ENCODE assay signal across 8 mouse cellular contexts in genomic region chr10:127956168-127956816, GRCm38 (mm10). TPM values are rescaled to one million over a fixed set of nuclear protein-coding genes. Genes with fewer than 3 reads are reported as not detected.
DNase-seq lines count a peak whose midpoint lies in the region; ATAC-seq and TF ChIP-seq lines count a peak whose summit lies in the region.

No protein-coding gene starts in this region.

- 45% methylated on average over 16 of the region's 16 CpGs for WGBS in liver, embryonic 14.5 days (ENCODE audit: insufficient replicate concordance)

- H3K4me3 ChIP-seq in liver, embryonic 14.5 days (ENCODE audit: insufficient read depth in 1 of 2, low read depth in 2 of 2, low read length in 2 of 2), result no peak overlapping the region

- ATAC-seq in liver, embryonic 14.5 days (ENCODE audit: insufficient read depth), result no peak

- no peak for TF ChIP-seq EP300 in liver, embryonic 14.5 days (IDR thresholded peaks at IDR 0.05; ENCODE audit: low read depth)

- H3K9ac ChIP-seq in liver, embryonic 14.5 days (replicated peaks), result no peak overlapping the region

- H3K27ac ChIP-seq in liver, embryonic 14.5 days, result no peak overlapping the region

- peak; percentile 61 for DNase-seq in 416B (ENCODE audit: low read depth)
- peak; percentile 20 for DNase-seq in Muller cell, postnatal 12 days (ENCODE audit: inconsistent ontology term)
- peak; percentile 92 to 96 for DNase-seq in cerebellum, postnatal 10 days
- peak; percentile 24 for DNase-seq in gastrocnemius, postnatal 25 days
- peak; percentile 54 to 93 for DNase-seq in kidney, postnatal 36 days
- peak in 1 of 3 experiments; percentile 43 for DNase-seq in liver, embryonic 14.5 days (ENCODE audit: low read depth in 3 of 3, low spot score in 3 of 3)
- DNase-seq in retina, embryonic 14.5 days (ENCODE audit: low spot score), result peak; percentile 82
- DNase-seq in thymus, postnatal 25 days, result peak; percentile 64

- TF ChIP-seq CTCF in liver, embryonic 14.5 days (IDR thresholded peaks at IDR 0.05; ENCODE audit: low read depth), result peak; percentile 77

- no peaks in the 10 kb centered on the region for H3K36me3 ChIP-seq in liver, embryonic 14.5 days (replicated peaks; ENCODE audit: control insufficient read depth, insufficient read depth, low read depth)

- H3K27me3 ChIP-seq in liver, embryonic 14.5 days (ENCODE audit: control insufficient read depth, insufficient read depth, low read length), result no peaks in the 10 kb centered on the region

- H3K4me1 ChIP-seq in liver, embryonic 14.5 days (replicated peaks; ENCODE audit: control insufficient read depth in 2 of 2, insufficient read depth in 2 of 2, low read length in 1 of 2), result peaks cover 0 to 2% of the 10 kb centered on the region in 2 experiments; a peak in 1 of 4 replicates

- H3K9me3 ChIP-seq in liver, embryonic 14.5 days (ENCODE audit: control insufficient read depth, low read length), result no peaks in the 10 kb centered on the region

- H3K4me2 ChIP-seq in liver, embryonic 14.5 days (ENCODE audit: low read depth), result no peak overlapping the region

RNA-seq across cellular contexts. Expression of gene Hsd17b6, which starts 51.1 kb away (rescaled TPM):
- total RNA-seq in gastrocnemius, postnatal 25 days (2021), result not detected
- not detected in 2 replicates for polyA plus RNA-seq in liver, embryonic 14.5 days (2012; rRNA removed)
- polyA plus RNA-seq in liver, embryonic 14.5 days (2014; fragmentation: Nextera tagmentation; extraction: Ambion mirVana), result not detected in 2 replicates

RNA-seq across cellular contexts. Expression of gene Sdr9c7, which starts 58.0 kb away (rescaled TPM):
- not detected for total RNA-seq in gastrocnemius, postnatal 25 days (2021)
- not detected in 2 replicates for polyA plus RNA-seq in liver, embryonic 14.5 days (2012; rRNA removed)
- not detected in 2 replicates for polyA plus RNA-seq in liver, embryonic 14.5 days (2014; fragmentation: Nextera tagmentation; extraction: Ambion mirVana)

RNA-seq across cellular contexts. Expression of gene Prim1, which starts 58.7 kb away (rescaled TPM):
- total RNA-seq in gastrocnemius, postnatal 25 days (2021), result 1 to 10 TPM in 1 of 2 experiments, under 1 TPM in 1; 0.51 to 1.0 TPM
- polyA plus RNA-seq in liver, embryonic 14.5 days (2012; rRNA removed), result 26.3 and 42.0 TPM in 2 replicates
- 78.2 and 84.1 TPM in 2 replicates for polyA plus RNA-seq in liver, embryonic 14.5 days (2014; fragmentation: Nextera tagmentation; extraction: Ambion mirVana)
